Mouse (Mus musculus) heart, postnatal 14 days (tissue): ENCODE measurements around the gene Pknox2. TPM values are rescaled to one million over a fixed set of nuclear protein-coding genes. Genes with fewer than 3 reads are reported as not detected.

Experiments used
- DNase-seq, 2 experiments: peaks; one replicate each; pipeline ENCODE4 v3.0.0; 2021 to 2022
- intact Hi-C: fragments of 180-260 bp; cut with DNase I; formaldehyde crosslinking; loops from one replicate; pipeline ENCODE4 v1.15.1; 2025
- total RNA-seq, 2 experiments: library from RNA; stranded (reverse); gene quantifications; 2 replicates each; pipeline ENCODE4 v1.2.3; 2021

The Pknox2 gene
- total RNA-seq, 2 experiments from 2014 or later: 3.7 to 6.0 TPM

- no peak for DNase-seq
- intact Hi-C loops: no loop called here
Measured at GRCm38 (mm10) chr9:36961874-36962273, 185.3 kb downstream of the Pknox2 start.

- DNase-seq: no peak
- intact Hi-C loops: no loop called here
Measured at GRCm38 (mm10) chr9:36961153-36961552, 186.1 kb downstream of the Pknox2 start.

GRCm38 (mm10) chr9:36951133-36951484 lies 196.1 kb downstream of the Pknox2 start:
- no peak for DNase-seq
- intact Hi-C loops: no loop called here

- DNase-seq: no peak
- intact Hi-C loops: no loop called here
Measured at GRCm38 (mm10) chr9:36950271-36951132, 196.7 kb downstream of the Pknox2 start.

- DNase-seq: no peak
- intact Hi-C loops: no loop called here
Measured at GRCm38 (mm10) chr9:36948181-36948580, 199.0 kb downstream of the Pknox2 start.

- peak; percentile 47 to 57 for DNase-seq
- intact Hi-C loops: no loop called here
Measured at GRCm38 (mm10) chr9:36947056-36947694, 200.0 kb downstream of the Pknox2 start.

- no peak for DNase-seq
- intact Hi-C loops: no loop called here
Measured at GRCm38 (mm10) chr9:36944843-36945242, 202.4 kb downstream of the Pknox2 start.

GRCm38 (mm10) chr9:36942561-36942960 lies 204.6 kb downstream of the Pknox2 start:
- intact Hi-C loops: no loop called here
- DNase-seq: no peak

GRCm38 (mm10) chr9:36942131-36942530 lies 205.1 kb downstream of the Pknox2 start:
- intact Hi-C loops: no loop called here
- no peak for DNase-seq

- intact Hi-C loops: no loop called here
- no peak for DNase-seq
Measured at GRCm38 (mm10) chr9:36941565-36941964, 205.6 kb downstream of the Pknox2 start.

GRCm38 (mm10) chr9:36938601-36939078 lies 208.6 kb downstream of the Pknox2 start:
- DNase-seq: no peak
- intact Hi-C loops: no loop called here

GRCm38 (mm10) chr9:36933813-36934493 lies 213.3 kb downstream of the Pknox2 start:
- intact Hi-C loops: no loop called here
- DNase-seq: peak; percentile 62 to 75

GRCm38 (mm10) chr9:36932950-36933812 lies 214.0 kb downstream of the Pknox2 start:
- no peak for DNase-seq
- intact Hi-C loops: no loop called here

GRCm38 (mm10) chr9:36931657-36932056 lies 215.6 kb downstream of the Pknox2 start:
- DNase-seq: no peak
- intact Hi-C loops: no loop called here

GRCm38 (mm10) chr9:36923753-36924152 lies 223.5 kb downstream of the Pknox2 start:
- intact Hi-C loops: no loop called here
- DNase-seq: no peak

- intact Hi-C loops: no loop called here
- DNase-seq: no peak
Measured at GRCm38 (mm10) chr9:36921718-36922415, 225.3 kb downstream of the Pknox2 start.

GRCm38 (mm10) chr9:36919472-36919871 lies 227.7 kb downstream of the Pknox2 start:
- intact Hi-C loops: loop anchor here (5.0 kb wide), 1 partner anchor 228 kb away; the partner anchor contains the start of gene Pknox2
- no peak for DNase-seq

GRCm38 (mm10) chr9:36918582-36918981 lies 228.6 kb downstream of the Pknox2 start:
- intact Hi-C loops: loop anchor here (5.0 kb wide), 1 partner anchor 229 kb away; the partner anchor contains the start of gene Pknox2
- no peak for DNase-seq

GRCm38 (mm10) chr9:36916915-36917314 lies 230.3 kb downstream of the Pknox2 start:
- DNase-seq: peak; percentile 23 to 37
- intact Hi-C loops: loop anchor here (2.0 to 5.0 kb wide), 3 partner anchors 52 to 314 kb away; partner anchors contain the start of gene Pknox2
